Mouse (Mus musculus): Measurements from ENCODE around the gene Npffr2. TPM values are rescaled to one million over a fixed set of nuclear protein-coding genes. Genes with fewer than 3 reads are reported as not detected.
"Not testable (repeated sequence)": the region's sequence is repeated elsewhere in the genome, so short reads cannot be mapped to it uniquely, and the experiment has no call there.

The Npffr2 gene
- polyA plus RNA-seq, 1 experiment from 2014 or later: not detected

GRCm38 (mm10) chr5:89543476-89543875 lies 16.2 kb downstream of the Npffr2 start:
- no peak overlapping the region for H3K4me3 ChIP-seq (ENCODE audit: low read length)
- ATAC-seq (replicated peaks; ENCODE audit: extremely low read depth, insufficient read depth, low FRiP score): no peak
- no peaks in the 10 kb centered on the region for H3K36me3 ChIP-seq (ENCODE audit: control insufficient read depth, insufficient read depth)
- H3K4me2 ChIP-seq (ENCODE audit: low read depth, low read length): no peak overlapping the region
- 34% methylated on average over 2 of the region's 2 CpGs for WGBS
- no peaks in the 10 kb centered on the region for H3K9me3 ChIP-seq (replicated peaks; ENCODE audit: control insufficient read depth, low read length)
- H3K27ac ChIP-seq (ENCODE audit: low read length): no peak overlapping the region
- no peaks in the 10 kb centered on the region for H3K27me3 ChIP-seq (ENCODE audit: control insufficient read depth, insufficient read depth, low read length)
- no peak overlapping the region for H3K9ac ChIP-seq (ENCODE audit: low read length)
- no peaks in the 10 kb centered on the region for H3K4me1 ChIP-seq (ENCODE audit: control insufficient read depth, insufficient read depth, low read length)

GRCm38 (mm10) chr5:89559118-89559517 lies 31.9 kb downstream of the Npffr2 start:
- H3K27ac ChIP-seq (ENCODE audit: low read length); ATAC-seq (replicated peaks; ENCODE audit: extremely low read depth, insufficient read depth, low FRiP score); H3K4me2 ChIP-seq (ENCODE audit: low read depth, low read length); H3K36me3 ChIP-seq (ENCODE audit: control insufficient read depth, insufficient read depth); H3K9ac ChIP-seq (ENCODE audit: low read length); H3K27me3 ChIP-seq (ENCODE audit: control insufficient read depth, insufficient read depth, low read length); H3K4me3 ChIP-seq (ENCODE audit: low read length); H3K9me3 ChIP-seq (replicated peaks; ENCODE audit: control insufficient read depth, low read length); H3K4me1 ChIP-seq (ENCODE audit: control insufficient read depth, insufficient read depth, low read length): not testable (repeated sequence)
- WGBS: 49% methylated on average over 4 of the region's 4 CpGs

GRCm38 (mm10) chr5:89561381-89561780 lies 34.2 kb downstream of the Npffr2 start:
- Histone ChIP-seq H3K9ac (ENCODE audit: low read length) (no peak overlapping the region), H3K27ac (ENCODE audit: low read length) (no peak overlapping the region), H3K4me3 (ENCODE audit: low read length) (no peak overlapping the region), H3K9me3 (replicated peaks; ENCODE audit: control insufficient read depth, low read length) (no peaks in the 10 kb centered on the region), H3K27me3 (ENCODE audit: control insufficient read depth, insufficient read depth, low read length) (no peaks in the 10 kb centered on the region), H3K4me2 (ENCODE audit: low read depth, low read length) (no peak overlapping the region), H3K4me1 (ENCODE audit: control insufficient read depth, insufficient read depth, low read length) (no peaks in the 10 kb centered on the region), H3K36me3 (ENCODE audit: control insufficient read depth, insufficient read depth) (no peaks in the 10 kb centered on the region)
- ATAC-seq (replicated peaks; ENCODE audit: extremely low read depth, insufficient read depth, low FRiP score): no peak

- no peak for ATAC-seq (replicated peaks; ENCODE audit: extremely low read depth, insufficient read depth, low FRiP score)
- H3K36me3 ChIP-seq (ENCODE audit: control insufficient read depth, insufficient read depth): no peaks in the 10 kb centered on the region
- 63% methylated on average over 1 of the region's 1 CpGs for WGBS
- no peak overlapping the region for H3K4me2 ChIP-seq (ENCODE audit: low read depth, low read length)
- H3K27ac ChIP-seq (ENCODE audit: low read length): no peak overlapping the region
- H3K4me3 ChIP-seq (ENCODE audit: low read length): no peak overlapping the region
- H3K9me3 ChIP-seq (replicated peaks; ENCODE audit: control insufficient read depth, low read length): no peaks in the 10 kb centered on the region
- no peaks in the 10 kb centered on the region for H3K4me1 ChIP-seq (ENCODE audit: control insufficient read depth, insufficient read depth, low read length)
- no peak overlapping the region for H3K9ac ChIP-seq (ENCODE audit: low read length)
- H3K27me3 ChIP-seq (ENCODE audit: control insufficient read depth, insufficient read depth, low read length): no peaks in the 10 kb centered on the region
Observed at GRCm38 (mm10) chr5:89578678-89579077, 51.4 kb downstream of the Npffr2 start.

GRCm38 (mm10) chr5:89579181-89579580 lies 52.0 kb downstream of the Npffr2 start:
- 77% methylated on average over 1 of the region's 1 CpGs for WGBS
- H3K4me3 ChIP-seq (ENCODE audit: low read length): no peak overlapping the region
- no peaks in the 10 kb centered on the region for H3K36me3 ChIP-seq (ENCODE audit: control insufficient read depth, insufficient read depth)
- no peak overlapping the region for H3K9ac ChIP-seq (ENCODE audit: low read length)
- ATAC-seq (replicated peaks; ENCODE audit: extremely low read depth, insufficient read depth, low FRiP score): no peak
- no peaks in the 10 kb centered on the region for H3K9me3 ChIP-seq (replicated peaks; ENCODE audit: control insufficient read depth, low read length)
- H3K27me3 ChIP-seq (ENCODE audit: control insufficient read depth, insufficient read depth, low read length): no peaks in the 10 kb centered on the region
- H3K4me2 ChIP-seq (ENCODE audit: low read depth, low read length): no peak overlapping the region
- H3K27ac ChIP-seq (ENCODE audit: low read length): no peak overlapping the region
- H3K4me1 ChIP-seq (ENCODE audit: control insufficient read depth, insufficient read depth, low read length): no peaks in the 10 kb centered on the region

GRCm38 (mm10) chr5:89581143-89581542 lies 53.9 kb downstream of the Npffr2 start:
- Histone ChIP-seq H3K4me3 (ENCODE audit: low read length) (no peak overlapping the region), H3K9me3 (replicated peaks; ENCODE audit: control insufficient read depth, low read length) (no peaks in the 10 kb centered on the region), H3K36me3 (ENCODE audit: control insufficient read depth, insufficient read depth) (no peaks in the 10 kb centered on the region), H3K27me3 (ENCODE audit: control insufficient read depth, insufficient read depth, low read length) (no peaks in the 10 kb centered on the region), H3K9ac (ENCODE audit: low read length) (no peak overlapping the region), H3K4me1 (ENCODE audit: control insufficient read depth, insufficient read depth, low read length) (no peaks in the 10 kb centered on the region), H3K27ac (ENCODE audit: low read length) (no peak overlapping the region), H3K4me2 (ENCODE audit: low read depth, low read length) (no peak overlapping the region)
- ATAC-seq (replicated peaks; ENCODE audit: extremely low read depth, insufficient read depth, low FRiP score): no peak
- 62% methylated on average over 1 of the region's 1 CpGs for WGBS

- H3K9ac ChIP-seq (ENCODE audit: low read length): no peak overlapping the region
- H3K9me3 ChIP-seq (replicated peaks; ENCODE audit: control insufficient read depth, low read length): no peaks in the 10 kb centered on the region
- no peaks in the 10 kb centered on the region for H3K4me1 ChIP-seq (ENCODE audit: control insufficient read depth, insufficient read depth, low read length)
- WGBS: 79% methylated on average over 5 of the region's 5 CpGs
- no peaks in the 10 kb centered on the region for H3K27me3 ChIP-seq (ENCODE audit: control insufficient read depth, insufficient read depth, low read length)
- no peak for ATAC-seq (replicated peaks; ENCODE audit: extremely low read depth, insufficient read depth, low FRiP score)
- no peak overlapping the region for H3K4me3 ChIP-seq (ENCODE audit: low read length)
- H3K4me2 ChIP-seq (ENCODE audit: low read depth, low read length): no peak overlapping the region
- no peak overlapping the region for H3K27ac ChIP-seq (ENCODE audit: low read length)
- no peaks in the 10 kb centered on the region for H3K36me3 ChIP-seq (ENCODE audit: control insufficient read depth, insufficient read depth)
Observed at GRCm38 (mm10) chr5:89581742-89582366, 54.6 kb downstream of the Npffr2 start.

- no peak overlapping the region for H3K4me2 ChIP-seq (ENCODE audit: low read depth, low read length)
- no peaks in the 10 kb centered on the region for H3K4me1 ChIP-seq (ENCODE audit: control insufficient read depth, insufficient read depth, low read length)
- no peak overlapping the region for H3K9ac ChIP-seq (ENCODE audit: low read length)
- no peak for ATAC-seq (replicated peaks; ENCODE audit: extremely low read depth, insufficient read depth, low FRiP score)
- no peak overlapping the region for H3K27ac ChIP-seq (ENCODE audit: low read length)
- H3K36me3 ChIP-seq (ENCODE audit: control insufficient read depth, insufficient read depth): no peaks in the 10 kb centered on the region
- H3K27me3 ChIP-seq (ENCODE audit: control insufficient read depth, insufficient read depth, low read length): no peaks in the 10 kb centered on the region
- WGBS: 75% methylated on average over 3 of the region's 3 CpGs
- H3K4me3 ChIP-seq (ENCODE audit: low read length): no peak overlapping the region
- H3K9me3 ChIP-seq (replicated peaks; ENCODE audit: control insufficient read depth, low read length): peaks cover 1% of the 10 kb centered on the region
Observed at GRCm38 (mm10) chr5:89585021-89585420, 57.8 kb downstream of the Npffr2 start.

GRCm38 (mm10) chr5:89592301-89592700 lies 65.1 kb downstream of the Npffr2 start:
- Histone ChIP-seq H3K4me2 (ENCODE audit: low read depth, low read length) (no peak overlapping the region), H3K27ac (ENCODE audit: low read length) (no peak overlapping the region), H3K4me1 (ENCODE audit: control insufficient read depth, insufficient read depth, low read length) (no peaks in the 10 kb centered on the region), H3K9ac (ENCODE audit: low read length) (no peak overlapping the region), H3K9me3 (replicated peaks; ENCODE audit: control insufficient read depth, low read length) (peaks cover 3% of the 10 kb centered on the region), H3K36me3 (ENCODE audit: control insufficient read depth, insufficient read depth) (no peaks in the 10 kb centered on the region), H3K4me3 (ENCODE audit: low read length) (no peak overlapping the region), H3K27me3 (ENCODE audit: control insufficient read depth, insufficient read depth, low read length) (no peaks in the 10 kb centered on the region)
- 74% methylated on average over 4 of the region's 4 CpGs for WGBS
- ATAC-seq (replicated peaks; ENCODE audit: extremely low read depth, insufficient read depth, low FRiP score): no peak

Measured in heart, embryonic 16.5 days (tissue).